Mouse (Mus musculus): ENCODE data around the gene Ggt1.

Gene Ggt1

GRCm38 (mm10) chr10:75579129-75579528, 17.7 kb downstream of the Ggt1 start:
- no peak for DNase-seq

DNA sequence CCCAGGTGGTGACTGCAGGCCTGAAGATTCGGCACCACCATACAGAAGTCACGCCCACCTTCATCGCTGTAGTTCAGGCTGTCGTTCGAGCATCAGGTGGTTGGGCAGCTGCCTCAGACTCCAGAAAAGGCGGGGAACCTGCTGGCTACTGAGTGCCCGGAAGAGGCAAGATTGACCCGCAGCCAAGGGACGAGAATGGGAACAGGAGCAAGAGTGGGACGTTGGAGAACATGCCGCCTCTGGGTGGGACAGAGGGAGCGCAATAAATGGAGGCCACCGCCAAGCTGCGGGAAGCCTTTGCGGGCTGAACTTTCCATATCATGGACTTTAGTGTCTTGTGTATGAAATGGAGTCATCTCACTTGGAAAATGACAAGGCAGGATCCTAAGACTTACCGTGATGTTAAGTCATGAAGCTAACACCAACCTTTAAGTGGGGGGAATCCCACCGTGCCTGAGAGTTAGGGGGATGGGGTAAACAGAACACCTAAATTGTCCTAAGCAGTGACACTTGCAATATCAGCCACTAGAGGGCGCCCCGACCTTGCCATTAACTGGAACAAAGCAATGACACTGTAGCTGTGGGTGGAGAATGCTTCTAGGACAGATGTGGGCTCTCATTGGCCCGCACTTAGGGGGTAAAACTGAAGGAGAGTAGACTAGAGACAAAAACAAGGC, 24.6 kb downstream of the Ggt1 start:
- peak; percentile 94 for DNase-seq

DNA sequence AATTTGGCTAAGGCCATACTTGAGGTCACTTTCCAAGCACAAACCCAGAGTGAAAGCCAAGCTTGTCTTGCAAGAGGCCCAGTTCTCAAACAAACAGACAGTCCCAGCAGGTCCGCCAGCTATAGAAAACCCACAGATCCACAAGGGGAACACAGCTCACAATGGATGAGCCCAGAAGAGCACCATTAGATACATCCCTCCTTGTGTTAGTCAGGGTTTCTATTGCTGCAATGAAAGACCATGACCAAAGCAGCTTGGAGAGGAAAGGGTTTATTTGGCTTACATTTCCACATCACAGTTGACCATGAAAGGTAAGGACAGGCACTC, 25.1 kb downstream of the Ggt1 start:
- DNase-seq: no peak

- DNase-seq: no peak
These were observed 26.4 kb downstream of the Ggt1 start for GRCm38 (mm10) chr10:75587781-75588180.

- peak; percentile 42 for DNase-seq
These were observed 26.9 kb downstream of the Ggt1 start for GRCm38 (mm10) chr10:75588336-75588735.

DNA sequence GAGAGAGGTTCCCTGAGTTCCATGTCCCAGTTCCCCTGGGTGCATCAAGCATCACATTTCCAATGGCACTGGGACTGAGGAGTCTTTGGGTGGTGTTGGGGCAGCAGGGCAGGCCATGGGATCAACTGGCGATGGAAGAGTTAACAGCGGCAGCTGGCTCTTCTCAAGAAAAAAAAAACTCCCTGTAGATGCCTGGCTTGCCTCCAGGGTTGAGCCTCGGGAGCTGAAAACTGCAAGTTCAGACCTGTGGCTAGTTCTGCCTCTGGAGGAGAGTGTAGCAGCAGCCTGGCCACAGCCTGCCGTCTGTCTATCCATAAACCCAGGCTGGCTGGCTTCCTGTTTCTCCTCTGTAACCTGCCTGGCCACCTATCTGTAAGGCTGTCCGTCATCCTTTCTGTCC, 27.7 kb downstream of the Ggt1 start, which contains the start of gene Ggt5:
Gene Ggt5, plus strand, starts transcription at position 212 of the 400 bp plus-strand sequence.
- DNase-seq: peak; percentile 84

DNA sequence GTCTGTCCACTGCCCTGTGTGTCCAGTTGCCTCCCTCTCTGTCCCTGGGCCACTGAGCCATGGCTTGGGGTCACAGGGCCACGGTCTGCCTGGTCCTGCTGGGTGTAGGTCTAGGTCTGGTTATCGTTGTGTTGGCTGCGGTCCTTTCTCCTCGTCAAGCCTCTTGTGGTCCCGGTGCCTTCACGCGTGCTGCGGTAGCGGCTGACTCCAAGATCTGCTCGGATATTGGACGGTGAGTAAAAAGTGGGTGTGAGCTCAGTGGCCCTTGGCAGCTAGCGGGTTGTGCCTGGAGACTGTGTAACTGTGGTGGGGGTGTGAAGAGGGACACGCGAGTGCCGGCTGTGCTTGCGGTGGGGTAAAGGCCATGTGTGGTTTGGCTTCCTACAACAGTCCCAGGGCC, 28.2 kb downstream of the Ggt1 start:
- peak; percentile 50 for DNase-seq

GRCm38 (mm10) chr10:75591211-75591894, 29.9 kb downstream of the Ggt1 start:
- DNase-seq: peak; percentile 60

- no peak for DNase-seq
These were observed 31.2 kb downstream of the Ggt1 start for GRCm38 (mm10) chr10:75592585-75592984.

GRCm38 (mm10) chr10:75595981-75596380, 34.6 kb downstream of the Ggt1 start:
- DNase-seq: peak; percentile 82

GRCm38 (mm10) chr10:75600189-75600730, 38.9 kb downstream of the Ggt1 start:
- no peak for DNase-seq

DNA sequence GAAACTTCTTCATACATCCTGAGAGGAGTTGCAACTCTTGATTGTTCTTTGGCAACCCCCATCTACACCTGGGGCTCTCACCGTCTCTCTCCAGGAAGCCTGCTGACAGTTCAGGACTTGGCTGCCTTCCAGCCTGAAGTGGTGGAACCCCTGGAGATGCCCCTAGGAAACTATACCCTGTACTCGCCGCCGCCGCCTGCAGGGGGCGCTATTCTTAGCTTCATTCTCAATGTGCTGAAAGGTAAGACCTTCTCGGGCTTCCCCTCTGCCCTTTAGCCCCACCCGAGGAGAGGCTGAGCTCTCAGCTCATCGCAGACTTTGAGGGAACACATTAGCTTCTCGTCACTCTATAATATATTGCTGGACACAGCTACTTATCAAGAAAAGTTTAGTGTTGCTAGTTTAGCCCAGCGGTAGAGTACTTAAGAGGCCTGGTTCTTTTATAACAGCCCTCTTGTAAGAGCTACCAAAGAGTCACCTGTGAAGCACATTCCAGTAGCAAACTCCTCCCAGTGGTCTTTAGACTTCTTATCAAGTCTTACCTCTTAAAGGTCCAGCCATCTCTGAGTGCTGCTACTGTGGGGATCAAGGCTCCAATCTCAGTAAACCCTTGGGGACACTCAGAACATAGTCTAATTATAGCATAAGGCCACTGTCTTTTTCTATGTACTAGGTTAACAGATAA, 43.9 kb downstream of the Ggt1 start:
- peak; percentile 32 for DNase-seq

GRCm38 (mm10) chr10:75607253-75607652, 45.8 kb downstream of the Ggt1 start:
- no peak for DNase-seq

- no peak for DNase-seq
These were observed 47.6 kb downstream of the Ggt1 start for GRCm38 (mm10) chr10:75608975-75609374.

- DNase-seq: no peak
These were observed 49.1 kb downstream of the Ggt1 start for GRCm38 (mm10) chr10:75610486-75610885.

DNA sequence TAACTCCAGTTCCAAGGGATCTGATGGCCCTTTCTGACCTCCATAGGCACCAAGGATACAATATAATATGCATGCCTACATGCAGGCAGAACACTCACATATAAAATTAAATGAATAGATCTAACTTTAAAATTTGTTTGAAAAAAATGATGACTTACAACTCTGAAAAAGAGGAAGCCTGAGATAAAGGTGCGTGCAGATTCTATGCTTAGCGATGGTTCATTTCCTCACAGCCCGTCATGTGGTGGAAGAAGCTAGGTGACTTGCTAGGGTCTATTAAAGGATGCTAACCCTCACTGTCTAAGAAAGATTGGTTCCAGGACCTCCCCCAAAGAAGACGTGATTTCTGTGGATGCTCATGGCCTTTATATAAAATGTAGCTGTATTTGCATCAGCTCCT, 54.6 kb downstream of the Ggt1 start:
- DNase-seq: no peak

GRCm38 (mm10) chr10:75620818-75621217, 59.4 kb downstream of the Ggt1 start:
- DNase-seq: no peak

DNA sequence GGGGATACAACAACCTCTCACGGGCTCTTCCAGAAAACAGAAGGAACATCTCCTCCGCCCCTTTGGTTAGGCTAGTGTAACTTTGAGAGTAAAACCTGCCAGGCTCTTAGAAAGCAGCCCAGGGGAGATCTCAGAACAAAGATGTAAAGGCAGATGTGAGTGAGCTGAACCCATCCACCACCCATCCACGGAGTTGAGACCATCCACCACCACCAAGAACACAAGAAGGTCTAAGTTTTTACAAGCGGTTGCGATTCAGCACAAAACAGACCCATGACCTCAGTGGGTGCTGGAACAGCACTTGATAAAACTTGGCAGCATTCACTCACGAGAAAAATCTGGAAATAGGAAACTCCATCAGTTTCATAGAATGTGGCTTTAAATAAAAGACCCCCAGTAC, 64.5 kb downstream of the Ggt1 start:
- DNase-seq: no peak

DNA sequence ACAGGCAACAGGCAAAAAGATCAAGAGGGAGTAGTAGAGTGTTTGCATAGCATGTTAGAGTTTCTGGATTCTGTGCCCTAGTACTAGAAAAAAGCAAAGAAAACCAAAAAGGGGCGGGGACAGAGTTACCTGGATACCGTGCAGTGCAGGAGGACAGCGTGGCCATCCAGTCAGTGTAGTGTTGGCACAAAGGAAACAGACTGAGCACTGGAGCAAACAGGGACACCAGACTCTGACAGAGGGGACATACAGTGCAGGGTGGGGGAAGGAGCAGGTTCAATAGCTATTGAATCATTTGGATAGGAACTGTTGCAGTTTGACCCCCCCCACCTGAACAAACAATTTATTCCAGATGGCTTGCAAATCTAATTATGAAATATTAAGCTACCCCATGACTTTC, 65.6 kb downstream of the Ggt1 start:
- DNase-seq: no peak

DNA sequence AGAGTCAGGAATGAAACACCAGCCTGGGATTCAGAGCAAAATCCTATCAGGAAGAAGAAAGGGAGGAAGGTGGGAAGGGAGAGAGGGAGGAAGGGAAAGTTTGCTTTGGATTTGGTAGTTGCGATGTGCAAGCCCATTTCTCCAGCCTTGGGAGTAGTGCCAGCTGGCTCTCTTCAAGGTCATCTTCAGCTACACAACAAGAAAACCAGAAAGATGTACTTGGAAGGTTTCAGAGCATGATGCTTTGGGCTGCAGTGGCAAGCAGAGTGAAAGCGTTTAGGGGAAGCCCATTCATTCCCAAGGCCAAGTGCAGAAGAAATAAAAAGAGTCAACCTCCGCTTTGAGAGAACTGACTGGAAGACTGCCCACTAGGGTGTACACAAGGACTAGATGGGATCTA, 66.1 kb downstream of the Ggt1 start:
- peak; percentile 26 for DNase-seq

DNA sequence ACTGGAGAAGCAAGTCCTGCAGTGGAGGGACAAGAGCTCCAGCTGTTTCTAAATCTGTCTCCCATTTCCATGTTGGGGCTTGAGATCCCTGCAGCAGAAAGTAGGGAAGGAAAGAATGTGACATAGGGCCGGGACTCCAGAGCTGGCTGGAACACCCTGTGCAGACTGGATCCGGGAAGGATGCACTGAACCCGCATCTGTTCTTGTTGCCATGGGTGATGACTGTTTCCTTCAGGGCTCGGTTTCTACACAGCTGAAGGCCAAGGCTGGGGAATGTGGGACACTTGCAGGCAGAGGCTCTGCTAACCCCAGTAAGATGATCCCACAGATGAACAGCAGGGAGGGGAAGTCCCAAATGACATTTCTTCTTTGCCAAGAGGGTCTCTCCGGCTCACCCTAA, 71.2 kb downstream of the Ggt1 start:
- peak; percentile 27 for DNase-seq

DNA sequence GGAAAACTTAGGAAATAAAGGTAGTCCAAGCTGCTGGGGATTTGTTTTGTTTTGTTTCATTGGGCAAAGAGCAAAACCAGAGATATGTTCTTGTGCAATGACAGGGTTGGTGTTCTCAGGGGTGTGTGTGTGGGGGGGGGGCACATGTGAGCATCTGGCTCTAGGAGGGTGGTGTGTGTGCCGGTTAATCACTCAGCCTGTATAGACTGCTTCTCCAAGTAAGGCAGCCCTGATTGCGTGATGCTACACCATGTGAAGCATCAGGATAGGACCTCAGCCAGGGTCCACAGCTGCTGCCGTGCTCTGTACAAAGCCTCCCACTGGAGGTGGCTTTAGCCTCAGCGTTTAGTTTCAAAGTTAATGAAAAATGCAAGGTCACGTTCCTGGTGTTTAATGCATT, 71.6 kb downstream of the Ggt1 start:
- DNase-seq: peak; percentile 14

GRCm38 (mm10) chr10:75633576-75634139, 72.3 kb downstream of the Ggt1 start:
- peak; percentile 3 for DNase-seq
